Mouse (Mus musculus) midbrain, embryonic 11.5 days (tissue): ENCODE results near the gene Rhot1. TPM values are rescaled to one million over a fixed set of nuclear protein-coding genes. Genes with fewer than 3 reads are reported as not detected.
A peak's percentile ranks its signal among the peaks of the same experiment; 100 is the strongest.

ENCODE experiments used
- ATAC-seq: fragments of 200-750 bp; cut with Nextera tagmentation; 2 replicates; pipeline ENCODE4 v1.8.0; 2017; ENCODE audit warnings: moderate TSS enrichment, moderate library complexity; ENCODE audit not compliant: low FRiP score
- DNase-seq: peaks from one replicate; pipeline ENCODE4 v3.0.0; 2015; ENCODE audit warnings: low spot score; ENCODE audit errors: missing footprints
- H3K27ac ChIP-seq: fragments of 300-500 bp; sonication (generic); 2 replicates; pipeline ENCODE4 v1.5.1; 2014; ENCODE audit warnings: low read depth, low read length
- H3K27me3 ChIP-seq: fragments of 300-500 bp; sonication (generic); 2 replicates; pipeline ENCODE4 v1.6.1; 2014; ENCODE audit warnings: mild to moderate bottlenecking, low read length, moderate library complexity, mixed read lengths; ENCODE audit not compliant: control insufficient read depth, insufficient read depth
- H3K36me3 ChIP-seq: fragments of 300-500 bp; sonication (generic); 2 replicates; pipeline ENCODE4 v1.6.1; 2014; ENCODE audit warnings: mild to moderate bottlenecking, low read length, moderate library complexity, mixed read lengths; ENCODE audit not compliant: control insufficient read depth, insufficient read depth
- H3K4me1 ChIP-seq: fragments of 300-500 bp; sonication (generic); 2 replicates; pipeline ENCODE4 v1.6.1; 2014; ENCODE audit warnings: low read length; ENCODE audit not compliant: control insufficient read depth, insufficient read depth
- H3K4me2 ChIP-seq: fragments of 300-500 bp; sonication (generic); 2 replicates; pipeline ENCODE4 v1.6.1; 2014; ENCODE audit warnings: mild to moderate bottlenecking, moderate library complexity
- H3K4me3 ChIP-seq: fragments of 300-500 bp; sonication (generic); 2 replicates; pipeline ENCODE4 v1.5.1; 2014; ENCODE audit warnings: low read depth, low read length
- H3K9ac ChIP-seq: fragments of 300-500 bp; sonication (generic); 2 replicates; pipeline ENCODE4 v1.6.1; 2014; ENCODE audit warnings: low read length
- H3K9me3 ChIP-seq: fragments of 300-500 bp; sonication (generic); 2 replicates; pipeline ENCODE4 v1.6.1; 2016; ENCODE audit warnings: low read length; ENCODE audit not compliant: control insufficient read depth
- WGBS: fragments of 180-500 bp; shearing (Covaris S2); extraction: QIAGEN DNeasy Blood & Tissue Kit; methylation state at CpG from one replicate; pipeline ENCODE4 v1.1.7; 2014; 5-methylcytosine and 5-hydroxymethylcytosine counted together
- polyA plus RNA-seq: library from polyadenylated mRNA; unstranded; fragments of >200 nt; fragmentation: Nextera tagmentation; extraction: Ambion mirVana; gene quantifications from 2 replicates; pipeline ENCODE4 v1.2.1, GENCODE M21; 2014

Gene Rhot1
- polyA plus RNA-seq = 66.0 and 79.2 TPM in 2 replicates

- Histone ChIP-seq H3K36me3 (no peaks in the 10 kb centered on the region), H3K27me3 (no peaks in the 10 kb centered on the region), H3K9ac (peak within 1 kb of the TSS; percentile 84), H3K27ac (peak within 1 kb of the TSS; percentile 85), H3K4me1 (peaks cover 8% of the 10 kb centered on the region), H3K4me2 (peak within 1 kb of the TSS; percentile 58), H3K4me3 (peak within 1 kb of the TSS; percentile 76), H3K9me3 (no peaks in the 10 kb centered on the region)
- DNase-seq (peak; percentile 99), ATAC-seq (peak; percentile 93)
- under 1% methylated on average over 68 of the region's 78 CpGs for WGBS
Measured at GRCm38 (mm10) chr11:80208860-80209800, at the start of gene Rhot1. TSS of gene Rhot1 (plus strand) at chr11:80209019.

GRCm38 (mm10) chr11:80161041-80161440 lies 47.8 kb upstream of the Rhot1 start:
- Histone ChIP-seq H3K4me2 (no peak overlapping the region), H3K9ac (no peak overlapping the region), H3K4me1 (no peaks in the 10 kb centered on the region), H3K27me3 (no peaks in the 10 kb centered on the region; the same call in none of the 2 replicates), H3K9me3 (no peaks in the 10 kb centered on the region), H3K27ac (no peak overlapping the region), H3K36me3 (no peaks in the 10 kb centered on the region), H3K4me3 (no peak overlapping the region)
- WGBS = 83% methylated on average over 4 of the region's 4 CpGs
- no peak for DNase-seq
- ATAC-seq = no peak

DNA sequence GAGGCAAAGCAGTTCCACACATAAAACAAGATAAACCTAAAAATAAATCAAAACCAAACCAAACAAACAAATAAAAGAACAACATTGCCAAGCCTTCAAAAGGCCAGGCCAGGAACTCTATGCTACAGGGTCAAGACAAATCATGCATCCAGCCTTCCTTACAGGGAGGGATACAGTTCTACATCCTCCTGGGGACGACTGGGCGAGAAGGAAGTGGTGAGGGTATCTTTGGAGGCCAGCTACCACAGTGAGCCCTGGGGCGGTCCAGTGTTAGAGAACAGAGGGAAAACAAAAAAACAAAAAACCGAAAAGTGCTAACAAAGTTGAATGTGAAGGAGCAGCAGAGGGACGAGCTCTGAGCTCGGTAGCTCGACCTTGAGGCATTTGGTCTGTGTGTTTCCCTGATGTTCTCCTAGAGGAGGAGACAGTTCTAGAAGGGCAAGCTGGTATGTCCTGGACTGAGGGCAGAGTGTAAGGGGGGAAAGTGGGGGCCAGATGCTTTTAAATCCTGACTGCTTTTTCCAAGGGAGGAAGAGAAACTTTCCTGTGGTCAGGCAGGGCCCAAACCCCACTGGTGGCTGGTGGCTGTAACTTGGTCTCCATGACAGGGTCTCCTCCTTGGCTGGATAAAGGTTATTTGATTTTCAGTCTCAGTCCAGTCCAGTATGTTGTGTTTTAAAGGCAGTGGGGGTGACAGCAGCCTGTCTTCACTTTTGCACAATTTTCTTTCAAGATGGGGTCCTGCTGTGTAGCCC lies 45.3 kb upstream of the Rhot1 start:
- WGBS = 72% methylated on average over 7 of the region's 7 CpGs
- ATAC-seq = no peak
- no peak overlapping the region for H3K9ac ChIP-seq

DNA sequence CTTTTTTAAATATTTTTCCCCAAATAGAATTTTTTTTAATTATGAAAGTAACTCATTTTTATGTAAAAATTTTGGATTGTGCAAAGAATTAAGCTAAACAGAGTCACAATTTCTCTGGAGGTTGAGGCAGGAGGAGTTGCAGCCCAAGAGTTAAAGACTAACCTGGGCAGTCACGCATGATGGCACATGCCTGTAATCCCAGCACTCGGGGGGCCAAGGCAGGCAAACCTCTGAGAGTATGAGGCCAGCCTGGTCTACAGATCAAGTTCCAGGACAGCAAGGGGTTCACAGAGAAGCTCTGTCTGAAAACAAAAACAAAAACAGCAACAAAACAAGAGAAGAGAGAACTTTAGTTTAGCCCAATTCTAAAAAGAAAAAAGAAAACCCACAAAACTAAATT lies 44.6 kb upstream of the Rhot1 start:
- WGBS = 35% methylated on average over 2 of the region's 2 CpGs
- Histone ChIP-seq H3K27ac (no peak overlapping the region), H3K4me1 (no peaks in the 10 kb centered on the region), H3K9ac (no peak overlapping the region), H3K4me3 (no peak overlapping the region), H3K27me3 (no peaks in the 10 kb centered on the region), H3K36me3 (no peaks in the 10 kb centered on the region), H3K4me2 (no peak overlapping the region), H3K9me3 (no peaks in the 10 kb centered on the region)
- ATAC-seq (no peak), DNase-seq (no peak)

More for the DNA sequence above, 45.3 kb upstream of the Rhot1 start:
- Histone ChIP-seq H3K9me3 (no peaks in the 10 kb centered on the region), H3K27me3 (no peaks in the 10 kb centered on the region), H3K36me3 (no peaks in the 10 kb centered on the region), H3K4me2 (no peak overlapping the region), H3K4me3 (no peak overlapping the region), H3K27ac (no peak overlapping the region), H3K4me1 (no peaks in the 10 kb centered on the region)
- no peak for DNase-seq

DNA sequence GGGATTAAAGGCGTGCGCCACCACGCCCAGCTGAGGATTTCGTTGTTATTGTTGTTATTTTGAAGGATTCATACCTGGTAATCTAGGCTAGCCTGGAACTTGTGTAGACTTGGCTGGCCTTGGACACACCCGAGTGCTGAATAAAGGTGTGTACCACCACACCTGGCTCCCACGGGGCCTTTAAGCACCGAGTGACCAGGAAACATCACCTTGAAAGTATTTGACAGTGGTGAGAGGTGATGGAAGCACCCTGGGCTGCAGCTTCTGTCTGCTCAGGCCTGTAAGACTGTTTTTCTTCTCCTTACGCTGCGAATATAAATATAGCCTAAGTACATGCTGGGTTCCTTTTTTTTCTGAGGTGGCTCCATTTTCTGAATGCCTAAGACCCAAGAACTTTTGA lies 40.7 kb upstream of the Rhot1 start:
- ATAC-seq (no peak), DNase-seq (no peak)
- Histone ChIP-seq H3K27ac (no peak overlapping the region), H3K9me3 (no peaks in the 10 kb centered on the region), H3K9ac (no peak overlapping the region), H3K27me3 (no peaks in the 10 kb centered on the region), H3K36me3 (no peaks in the 10 kb centered on the region), H3K4me3 (no peak overlapping the region), H3K4me1 (no peaks in the 10 kb centered on the region), H3K4me2 (no peak overlapping the region)
- 95% methylated on average over 9 of the region's 9 CpGs for WGBS

DNA sequence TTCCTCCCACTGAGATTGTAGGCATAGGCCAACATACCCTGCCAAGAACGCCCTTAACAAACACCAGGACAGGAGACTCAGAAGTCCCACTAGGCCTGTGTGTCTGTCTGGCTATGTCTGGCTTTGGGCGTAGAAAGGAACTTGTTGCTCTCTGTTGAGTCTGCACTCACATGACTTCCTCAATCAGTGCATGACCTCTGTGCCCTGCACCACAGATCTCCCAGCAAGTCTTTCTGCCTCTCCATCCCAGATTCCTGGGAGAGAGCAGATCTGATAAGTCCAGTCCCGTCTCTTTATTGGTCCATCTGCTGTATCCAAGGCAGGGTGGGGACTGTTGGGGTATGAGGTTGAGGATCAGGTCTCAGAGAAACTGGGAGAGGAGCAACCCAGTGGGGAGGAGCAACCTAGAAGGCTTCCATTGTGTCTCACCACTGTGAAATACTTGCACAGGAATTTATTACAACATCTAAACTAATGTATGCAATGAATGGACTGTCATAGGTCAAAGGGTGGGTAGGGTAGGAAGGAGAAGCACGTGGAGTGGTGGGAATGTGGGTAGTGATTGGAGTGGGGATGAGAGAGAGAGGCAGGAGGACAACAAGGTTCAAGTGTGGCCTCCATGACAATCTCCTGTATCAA lies 40.1 kb upstream of the Rhot1 start:
- WGBS = 80% methylated on average over 4 of the region's 4 CpGs
- Histone ChIP-seq H3K9ac (no peak overlapping the region), H3K9me3 (no peaks in the 10 kb centered on the region), H3K27me3 (no peaks in the 10 kb centered on the region), H3K36me3 (no peaks in the 10 kb centered on the region), H3K4me1 (no peaks in the 10 kb centered on the region), H3K4me3 (no peak overlapping the region), H3K4me2 (no peak overlapping the region), H3K27ac (no peak overlapping the region)
- no peak for DNase-seq
- no peak for ATAC-seq

DNA sequence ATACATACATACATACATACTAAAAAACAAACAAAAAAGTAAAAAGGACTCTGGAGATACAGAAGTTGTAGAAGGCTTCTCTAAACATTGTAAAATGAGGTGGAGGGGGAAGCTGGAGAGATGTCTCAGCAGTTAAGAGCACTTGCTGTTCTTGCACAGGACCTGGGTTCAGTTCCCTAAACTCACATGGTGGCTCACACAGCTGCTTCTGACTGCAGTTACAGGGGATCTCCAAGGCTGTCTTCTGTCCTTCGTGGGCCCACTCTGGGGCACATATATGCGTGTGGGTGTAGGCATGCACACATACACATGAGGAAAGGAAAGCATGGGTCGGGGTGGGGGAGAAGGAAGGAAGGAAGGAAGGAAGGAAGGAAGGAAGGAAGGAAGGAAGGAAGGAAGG lies 39.2 kb upstream of the Rhot1 start:
- no peak overlapping the region for H3K4me2 ChIP-seq
- no peaks in the 10 kb centered on the region for H3K27me3 ChIP-seq
- H3K27ac ChIP-seq = no peak overlapping the region
- H3K9me3 ChIP-seq = no peaks in the 10 kb centered on the region
- no peaks in the 10 kb centered on the region for H3K4me1 ChIP-seq
- DNase-seq (no peak), ATAC-seq (no peak)
- H3K4me3 ChIP-seq = no peak overlapping the region
- no peaks in the 10 kb centered on the region for H3K36me3 ChIP-seq
- H3K9ac ChIP-seq = no peak overlapping the region
- 86% methylated on average over 3 of the region's 3 CpGs for WGBS

GRCm38 (mm10) chr11:80170351-80170750 lies 38.5 kb upstream of the Rhot1 start:
- Histone ChIP-seq H3K27ac (no peak overlapping the region), H3K36me3 (no peaks in the 10 kb centered on the region), H3K27me3 (no peaks in the 10 kb centered on the region), H3K4me3 (no peak overlapping the region), H3K9me3 (no peaks in the 10 kb centered on the region), H3K4me1 (no peaks in the 10 kb centered on the region), H3K9ac (no peak overlapping the region), H3K4me2 (no peak overlapping the region)
- DNase-seq (no peak), ATAC-seq (no peak)
- WGBS = 80% methylated on average over 5 of the region's 5 CpGs
